Mouse (Mus musculus) layer of hippocampus, adult 2 months (tissue): Measurements from ENCODE around the gene Iqcf3. TPM values are rescaled to one million over a fixed set of nuclear protein-coding genes. Genes with fewer than 3 reads are reported as not detected.
"Not testable (repeated sequence)": the region's sequence is repeated elsewhere in the genome, so short reads cannot be mapped to it uniquely, and the experiment has no call there.

Experiments used
- DNase-seq, 2 experiments: peaks; one replicate each; pipeline ENCODE4 v3.0.0; 2022; ENCODE audit warnings: low spot score in 2 of 2
- H3K27ac ChIP-seq: fragments of 200-600 bp; 2 replicates; pipeline ENCODE4 v1.8.1; 2022
- H3K4me3 ChIP-seq: fragments of 200-600 bp; 2 replicates; pipeline ENCODE4 v1.8.1; 2022; ENCODE audit warnings: mild to moderate bottlenecking
- CTCF ChIP-seq: fragments of 200-600 bp; conservative IDR thresholded peaks from 2 replicates; pipeline ENCODE4 v1.8.1; 2022; ENCODE audit warnings: antibody characterized with exemption, mild to moderate bottlenecking, moderate library complexity
- long read RNA-seq, 2 experiments: library from polyadenylated mRNA; stranded (forward); transcript quantifications; one replicate each; pipeline ENCODE4 v2.0.0; 2021; ENCODE audit warnings: borderline mapping rate in 2 of 2
- total RNA-seq, 2 experiments: library from RNA; stranded (reverse); gene quantifications; 2 replicates each; pipeline ENCODE4 v1.2.3; 2021

The Iqcf3 gene
- not detected for total RNA-seq
- long read RNA-seq, experiment 1: 0 reads
- long read RNA-seq, experiment 2, partial matches to known transcripts: 0 of 1 reads
- long read RNA-seq, experiment 2, other reads (novel, unspliced or antisense): 1 of 1 reads

DNA sequence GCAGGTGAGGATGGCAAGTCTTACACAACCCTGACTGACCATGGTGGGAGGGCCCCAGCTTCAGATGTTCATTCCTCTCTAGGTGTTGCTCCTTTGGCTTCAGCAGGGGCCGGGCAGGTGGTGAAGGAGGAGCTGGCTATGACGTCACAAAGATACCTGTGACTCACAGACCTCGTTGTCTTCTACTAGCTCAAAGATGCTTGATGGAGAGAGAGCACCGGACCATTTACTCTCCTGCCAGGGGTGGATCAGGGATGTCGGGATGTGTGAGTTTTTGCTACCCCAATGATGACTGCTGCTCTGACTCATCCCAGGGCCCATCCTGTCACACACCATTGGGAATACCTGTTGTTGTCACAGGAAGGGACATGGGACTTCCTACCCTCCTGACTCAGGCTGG is at the start of gene Iqcf3:
Gene Iqcf3, minus strand, starts transcription at position 101 of the 400 bp plus-strand sequence.
- no peak within 1 kb of the TSS for H3K4me3 ChIP-seq
- no peak within 1 kb of the TSS for H3K27ac ChIP-seq
- TF ChIP-seq CTCF: no peak
- no peak for DNase-seq

DNA sequence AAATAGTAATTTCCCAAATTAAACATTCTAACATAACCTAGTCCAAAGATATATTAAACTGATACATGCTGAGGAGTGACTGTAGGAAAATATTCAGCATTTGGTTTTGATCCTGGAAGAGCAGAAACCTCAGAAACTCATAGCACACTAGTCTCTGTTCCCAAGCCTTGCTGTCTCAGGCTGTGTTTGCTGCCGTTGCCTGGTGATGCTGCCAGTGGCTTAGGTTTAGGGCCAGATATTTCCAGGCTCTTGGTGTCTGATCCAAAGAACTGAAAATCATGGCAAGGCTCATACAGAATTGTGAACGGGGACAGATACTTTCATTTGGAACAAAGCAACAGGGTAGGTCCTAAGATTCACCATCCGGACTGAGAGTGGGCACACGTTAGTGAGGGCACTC is 49.3 kb upstream of the Iqcf3 start:
- TF ChIP-seq CTCF: no peak
- Histone ChIP-seq H3K4me3 (no peak overlapping the region), H3K27ac (peak overlapping the region; percentile 82)
- DNase-seq: no peak

DNA sequence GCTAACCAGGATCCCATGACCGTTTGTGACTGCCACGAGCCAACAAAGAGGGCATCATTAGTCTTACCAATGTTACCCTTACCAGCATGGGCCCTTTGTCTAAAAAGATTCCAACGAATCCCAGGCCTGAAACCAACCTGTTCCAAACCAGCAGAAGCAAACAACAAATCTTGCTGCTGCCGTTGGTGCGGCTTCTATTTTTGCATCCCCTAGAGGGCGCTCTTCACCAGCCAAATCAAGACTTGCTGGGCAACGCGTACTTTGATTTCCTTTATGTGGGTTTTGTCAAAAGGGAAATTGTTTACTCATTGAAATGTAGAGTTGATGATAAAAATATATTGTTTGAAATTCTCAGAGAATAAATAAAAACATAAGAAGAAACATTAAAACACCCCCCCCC is 39.1 kb upstream of the Iqcf3 start:
- DNase-seq: peak; percentile 59 to 79
- no peak overlapping the region for H3K27ac ChIP-seq
- H3K4me3 ChIP-seq: no peak overlapping the region
- TF ChIP-seq CTCF: peak; percentile 86

DNA sequence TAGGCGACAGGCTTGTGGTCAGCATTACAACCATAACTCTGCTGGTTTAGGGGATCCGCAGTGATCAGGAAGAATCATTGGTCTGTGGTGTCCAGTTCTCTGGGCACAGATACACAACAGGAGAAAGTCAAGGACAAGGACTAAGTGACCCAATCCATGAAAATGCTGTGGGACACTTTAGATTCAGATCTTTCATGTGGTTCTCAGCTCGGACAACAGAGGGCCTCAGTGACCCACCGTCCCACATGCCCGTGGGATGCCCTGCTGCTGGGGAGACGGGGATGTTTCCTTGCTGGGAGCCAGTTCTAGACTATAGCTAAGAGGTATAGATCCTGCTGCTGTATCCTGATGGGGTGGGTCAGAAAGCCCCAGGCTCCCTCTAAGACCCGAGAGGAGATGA is 37.0 kb upstream of the Iqcf3 start:
- DNase-seq: no peak
- no peak overlapping the region for H3K27ac ChIP-seq
- TF ChIP-seq CTCF: peak; percentile 56
- H3K4me3 ChIP-seq: no peak overlapping the region

DNA sequence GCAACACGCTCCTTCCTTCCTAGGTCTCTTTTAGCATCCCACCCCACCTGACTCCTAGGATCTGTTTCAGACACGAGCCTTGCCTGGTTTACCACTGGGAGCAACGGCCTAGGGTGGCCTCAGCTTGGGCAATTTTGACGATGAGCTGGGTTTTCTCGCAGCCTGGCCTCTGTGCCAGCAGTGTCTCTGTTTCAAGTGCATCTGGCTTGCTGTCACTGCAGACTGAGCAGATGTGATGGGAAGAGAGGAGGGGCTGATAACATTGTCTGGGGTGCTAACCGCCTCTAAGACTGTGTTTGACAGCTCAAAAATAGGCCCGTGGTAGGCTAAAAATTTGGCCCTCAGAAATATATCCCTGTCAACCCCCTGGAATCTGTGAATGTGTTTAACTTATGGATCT is 34.4 kb upstream of the Iqcf3 start:
- TF ChIP-seq CTCF: no peak
- DNase-seq: no peak
- Histone ChIP-seq H3K4me3 (no peak overlapping the region), H3K27ac (no peak overlapping the region)

DNA sequence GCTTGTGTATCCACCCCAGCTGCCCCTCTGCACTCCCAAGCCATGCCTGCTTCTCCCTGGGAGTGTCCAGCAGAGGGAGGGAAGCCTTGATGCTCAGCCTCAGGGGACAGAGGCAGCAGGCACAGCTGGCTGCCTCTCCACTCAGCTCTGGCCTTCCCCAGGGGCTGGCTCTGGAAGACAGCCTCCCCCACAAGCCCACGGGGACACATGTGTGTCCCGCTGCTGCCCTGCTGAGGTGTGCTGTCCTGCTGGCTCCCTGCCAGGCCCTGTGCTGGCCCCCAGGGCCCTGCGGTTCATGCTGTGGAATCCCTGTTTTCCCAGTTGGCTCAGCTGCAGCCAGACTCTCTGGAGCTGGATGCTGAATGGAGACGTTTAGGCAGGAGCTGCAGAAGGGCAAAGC is 34.0 kb upstream of the Iqcf3 start:
- H3K4me3 ChIP-seq, H3K27ac ChIP-seq, DNase-seq: not testable (repeated sequence)

DNA sequence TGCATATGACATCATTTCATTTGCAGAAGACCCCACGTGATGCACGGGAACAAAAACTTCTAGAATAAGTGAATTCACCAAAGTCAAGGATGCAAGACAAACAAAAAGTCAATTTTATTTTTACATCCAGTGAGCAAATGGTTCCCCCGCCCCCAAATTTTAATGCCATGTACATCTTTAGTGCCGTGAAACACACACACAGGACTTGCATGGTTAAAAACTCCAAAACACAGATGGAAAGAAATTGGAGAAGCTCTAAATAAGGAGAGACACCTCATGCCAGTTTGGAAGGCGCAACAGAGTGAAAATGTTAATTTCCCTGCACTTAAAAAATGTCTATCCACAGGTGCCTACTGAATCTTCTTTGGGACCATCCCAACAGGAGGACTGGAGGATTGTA is 30.7 kb upstream of the Iqcf3 start:
- Histone ChIP-seq H3K27ac (no peak overlapping the region), H3K4me3 (no peak overlapping the region)
- no peak for TF ChIP-seq CTCF
- DNase-seq: peak in 1 of 2 experiments; percentile 20

DNA sequence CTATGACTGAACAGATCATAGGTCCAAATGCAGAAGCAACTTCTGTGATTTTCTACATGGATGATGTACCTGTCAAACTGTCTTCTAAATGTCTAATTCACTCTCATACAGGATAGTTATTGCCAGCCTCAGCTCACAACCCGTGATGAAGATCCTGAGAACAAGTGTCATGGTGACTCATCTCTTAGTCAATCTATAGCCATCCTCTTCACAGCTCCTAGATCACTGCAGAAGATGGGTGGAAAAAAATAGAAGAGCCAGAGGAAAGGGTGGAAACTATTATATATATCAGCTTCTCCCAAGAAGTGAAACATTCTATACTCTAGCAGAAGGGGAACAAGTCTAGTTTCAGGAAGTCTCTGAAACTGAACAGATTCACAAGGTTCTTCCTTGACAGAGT is 21.1 kb upstream of the Iqcf3 start:
- no peak for TF ChIP-seq CTCF
- Histone ChIP-seq H3K4me3 (no peak overlapping the region), H3K27ac (no peak overlapping the region)
- no peak for DNase-seq

DNA sequence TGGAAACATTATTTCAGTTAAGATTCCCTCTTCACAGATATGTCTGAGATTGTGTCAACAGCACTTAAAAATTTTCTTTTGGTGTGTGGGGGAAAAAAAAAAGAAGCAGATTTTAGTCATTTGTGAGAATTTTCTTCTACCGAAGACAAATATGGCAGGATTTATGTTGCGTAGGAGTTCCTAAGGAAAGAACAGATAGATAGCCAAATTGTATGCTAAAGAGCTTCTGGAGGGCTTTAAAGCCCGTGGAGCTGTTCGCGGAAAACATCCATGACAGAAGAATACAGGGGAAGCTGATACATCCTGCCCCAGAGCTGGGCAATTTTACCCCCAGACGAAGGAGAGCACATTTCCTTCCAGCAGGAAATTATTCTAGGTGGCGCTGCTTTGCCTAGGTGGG is 18.6 kb upstream of the Iqcf3 start:
- peak overlapping the region; percentile 49 for H3K27ac ChIP-seq
- no peak overlapping the region for H3K4me3 ChIP-seq
- TF ChIP-seq CTCF: no peak
- peak in 1 of 2 experiments; percentile 40 for DNase-seq

DNA sequence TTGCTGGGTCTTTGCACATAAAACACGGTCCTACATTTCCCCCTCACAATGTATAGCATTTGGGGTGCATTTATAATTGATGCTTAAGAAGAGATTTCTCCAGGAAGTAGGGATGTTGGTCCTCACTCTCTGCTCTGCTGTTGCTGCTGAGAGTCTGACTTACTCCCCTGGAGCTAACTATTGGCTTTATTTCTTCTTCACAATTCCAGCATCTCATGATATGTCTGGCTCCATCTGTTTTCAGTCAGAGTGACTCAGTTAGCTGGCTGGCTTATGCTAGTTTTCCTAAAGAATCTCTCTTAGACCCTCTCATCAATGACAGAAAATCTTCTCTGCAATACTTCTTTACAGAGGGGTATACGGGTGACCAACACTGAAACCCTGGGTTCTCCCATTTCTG is 14.7 kb upstream of the Iqcf3 start:
- H3K27ac ChIP-seq: 0 out of 2 replicates have a peak overlapping the region, but pooled peaks have one; percentile 23
- DNase-seq: no peak
- TF ChIP-seq CTCF: no peak
- no peak overlapping the region for H3K4me3 ChIP-seq

DNA sequence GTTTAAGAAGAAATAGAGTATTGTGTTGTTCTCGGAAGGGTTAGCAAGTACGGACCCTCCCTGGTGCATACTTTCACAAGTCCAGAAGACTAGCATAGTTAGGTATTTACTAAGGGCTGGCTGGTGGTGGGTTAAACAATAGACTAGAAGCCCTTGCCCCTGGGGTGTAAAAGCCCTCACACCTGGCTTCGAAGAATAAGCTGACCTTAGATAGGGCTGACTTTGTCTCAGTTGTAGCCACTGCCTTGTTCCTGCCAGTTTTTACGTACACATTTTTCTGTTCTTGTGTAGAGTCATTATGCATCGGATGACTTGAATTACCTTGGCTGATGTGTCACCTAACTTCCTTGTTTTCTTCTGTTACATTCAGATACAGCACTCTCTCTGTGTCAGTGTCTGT is 11.9 kb upstream of the Iqcf3 start:
- DNase-seq: no peak
- Histone ChIP-seq H3K4me3 (no peak overlapping the region), H3K27ac (no peak overlapping the region)
- no peak for TF ChIP-seq CTCF

DNA sequence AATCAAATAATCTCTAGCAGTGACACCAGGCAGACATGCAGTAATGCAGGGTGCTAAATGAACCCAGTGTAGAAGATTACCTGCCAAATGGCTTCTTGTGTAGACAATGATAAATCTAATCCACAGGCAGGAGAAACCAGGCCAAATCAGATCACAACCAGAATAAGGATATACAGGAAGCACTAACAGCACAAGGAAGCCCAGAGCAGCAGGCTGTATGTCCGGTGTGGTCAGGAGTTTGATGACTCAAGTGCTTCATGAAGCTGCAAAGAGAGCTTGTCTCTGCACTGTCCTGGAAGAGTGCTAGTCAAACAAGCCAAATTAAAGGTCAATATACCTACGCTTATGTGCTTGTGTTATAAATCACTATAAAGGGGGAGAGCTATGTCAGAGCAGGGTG is 10.8 kb upstream of the Iqcf3 start:
- Histone ChIP-seq H3K4me3 (no peak overlapping the region), H3K27ac (no peak overlapping the region)
- TF ChIP-seq CTCF: no peak
- no peak for DNase-seq

DNA sequence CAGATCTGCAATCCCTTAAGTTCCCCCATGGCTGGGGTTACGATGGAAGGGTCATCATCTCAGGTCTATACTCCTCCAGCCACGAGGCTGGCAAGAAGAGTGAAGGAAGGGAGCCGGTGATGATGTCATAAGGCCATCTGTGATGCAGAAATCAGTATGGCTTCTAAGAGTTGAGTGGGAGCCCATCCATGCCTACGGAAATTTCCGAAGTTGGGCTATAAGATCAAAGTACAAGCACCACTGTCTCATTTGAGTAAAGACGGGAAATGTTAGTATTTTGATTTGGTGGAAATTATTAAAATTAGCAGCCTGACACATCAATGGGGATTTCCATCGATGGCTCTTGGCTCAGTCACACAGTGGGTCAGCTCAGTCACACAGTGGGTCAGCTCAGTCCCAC is 9.5 kb upstream of the Iqcf3 start, which contains the start of gene Iqcf4:
Gene Iqcf4, minus strand, starts transcription at position 101 of the 400 bp plus-strand sequence.
- Histone ChIP-seq H3K4me3 (no peak within 1 kb of the TSS), H3K27ac (no peak within 1 kb of the TSS)
- no peak for DNase-seq
- no peak for TF ChIP-seq CTCF

DNA sequence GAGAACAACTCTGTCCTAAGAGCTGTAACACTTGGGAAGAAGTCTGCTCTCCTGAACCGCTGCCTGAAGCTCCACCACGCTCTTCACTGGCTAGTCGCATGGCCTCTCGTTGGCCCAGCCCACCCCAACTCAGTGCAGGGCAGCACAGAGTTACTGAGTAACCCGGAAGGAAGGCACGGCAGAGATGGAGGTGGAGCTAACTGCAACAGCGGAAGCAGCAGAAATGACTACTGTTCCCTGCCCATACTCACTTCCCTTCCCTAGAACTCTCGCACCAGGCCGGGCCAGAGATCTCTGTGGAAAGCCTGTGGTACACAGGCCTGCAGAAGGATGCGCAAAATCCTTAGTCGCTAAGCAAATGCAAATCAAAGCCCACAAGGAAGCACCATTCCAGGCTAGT is 5.0 kb upstream of the Iqcf3 start:
- TF ChIP-seq CTCF: no peak
- Histone ChIP-seq H3K4me3 (no peak overlapping the region), H3K27ac (no peak overlapping the region)
- no peak for DNase-seq

DNA sequence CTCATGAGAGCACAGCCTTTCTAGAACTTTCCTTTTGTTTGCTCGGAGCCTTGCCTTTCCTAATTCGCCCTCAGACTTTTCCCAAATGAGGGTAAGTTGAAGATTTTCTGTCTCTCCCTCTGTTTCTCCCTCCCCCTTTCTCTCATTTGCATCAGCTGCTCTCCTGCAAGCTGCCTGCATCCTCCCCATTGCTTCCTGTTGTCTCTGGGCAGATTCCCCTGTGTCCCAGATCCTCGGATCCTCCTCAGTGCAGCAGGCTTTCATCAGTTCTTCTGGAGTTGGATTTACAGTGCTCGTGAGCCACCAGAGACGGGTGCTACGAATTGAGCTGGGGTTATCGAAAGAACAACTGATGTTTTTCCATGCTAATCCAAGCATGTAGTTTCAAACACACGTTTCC is 2.6 kb upstream of the Iqcf3 start:
- Histone ChIP-seq H3K27ac (no peak overlapping the region), H3K4me3 (no peak overlapping the region)
- no peak for TF ChIP-seq CTCF
- DNase-seq: peak in 1 of 2 experiments; percentile 10
